Mouse (Mus musculus) liver, embryonic 14.5 days (tissue): ENCODE measurements around the gene Eno2. TPM values are rescaled to one million over a fixed set of nuclear protein-coding genes. Genes with fewer than 3 reads are reported as not detected.
A peak's percentile ranks its signal among the peaks of the same experiment; 100 is the strongest.
"Not testable (repeated sequence)": the region's sequence is repeated elsewhere in the genome, so short reads cannot be mapped to it uniquely, and the experiment has no call there.

Experiments
- ATAC-seq: fragments of 200-750 bp; cut with Nextera tagmentation; 2 replicates; pipeline ENCODE4 v1.8.0; 2017; ENCODE audit warnings: moderate number of reproducible peaks, mild to moderate bottlenecking, moderate library complexity; ENCODE audit not compliant: insufficient read depth
- DNase-seq, 3 experiments: peaks; one replicate each; pipeline ENCODE4 v3.0.0-alpha.2; 2012 to 2013; ENCODE audit warnings: low read depth in 3 of 3, low spot score in 3 of 3
- H3K27ac ChIP-seq: fragments of 300-500 bp; sonication (generic); 2 replicates; pipeline ENCODE4 v1.5.1; 2014; ENCODE audit warnings: moderate library complexity, mild to moderate bottlenecking, control low read depth, inconsistent platforms
- H3K27me3 ChIP-seq: fragments of 300-500 bp; sonication (generic); 2 replicates; pipeline ENCODE4 v1.6.1; 2014; ENCODE audit warnings: mild to moderate bottlenecking, low read length, moderate library complexity; ENCODE audit not compliant: control insufficient read depth, insufficient read depth
- H3K36me3 ChIP-seq: fragments of 300-500 bp; sonication (generic); replicated peaks from 2 replicates; pipeline ENCODE4 v1.6.1; 2014; ENCODE audit warnings: low read depth; ENCODE audit not compliant: control insufficient read depth, insufficient read depth
- H3K4me1 ChIP-seq, 2 experiments: fragments of 200-500 bp in 1 of 2; fragments of 300-500 bp in 1 of 2; sonication (generic) in 1 of 2; replicated peaks; 2 replicates each; pipeline ENCODE4 v1.6.1; 2012 to 2014; ENCODE audit warnings: antibody characterized with exemption in 1 of 2, inconsistent platforms in 1 of 2, low read length in 1 of 2; ENCODE audit not compliant: control insufficient read depth in 2 of 2, insufficient read depth in 2 of 2
- H3K4me2 ChIP-seq: fragments of 300-500 bp; sonication (generic); 2 replicates; pipeline ENCODE4 v1.6.1; 2014; ENCODE audit warnings: low read depth, mild to moderate bottlenecking, control low read depth, moderate library complexity
- H3K4me3 ChIP-seq, 2 experiments: fragments of 200-500 bp in 1 of 2; fragments of 300-500 bp in 1 of 2; sonication (generic) in 1 of 2; 2 replicates each; pipeline ENCODE4 v1.5.1; 2012 to 2014; ENCODE audit warnings: low read depth in 2 of 2, low read length in 2 of 2, mild to moderate bottlenecking in 2 of 2, control low read depth in 1 of 2, inconsistent platforms in 1 of 2, moderate library complexity in 1 of 2; ENCODE audit not compliant: insufficient read depth in 1 of 2
- H3K9ac ChIP-seq: fragments of 300-500 bp; sonication (generic); replicated peaks from 2 replicates; pipeline ENCODE4 v1.6.1; 2014; ENCODE audit warnings: mild to moderate bottlenecking, control low read depth, moderate library complexity
- H3K9me3 ChIP-seq: fragments of 300-500 bp; sonication (generic); 2 replicates; pipeline ENCODE4 v1.6.1; 2016; ENCODE audit warnings: low read length, mixed read lengths; ENCODE audit not compliant: control insufficient read depth
- CTCF ChIP-seq: IDR thresholded peaks from 2 replicates; pipeline ENCODE4 v1.5.1; 2016; ENCODE audit warnings: antibody characterized with exemption, low read depth, control low read depth
- EP300 ChIP-seq: IDR thresholded peaks from 2 replicates; pipeline ENCODE4 v1.6.1; 2016; ENCODE audit warnings: antibody characterized with exemption, low read depth
- WGBS: fragments of 180-500 bp; shearing (Covaris S2); extraction: QIAGEN DNeasy Blood & Tissue Kit; methylation state at CpG from one replicate; pipeline ENCODE4 v1.1.7; 2014; ENCODE audit not compliant: insufficient replicate concordance; 5-methylcytosine and 5-hydroxymethylcytosine counted together
- polyA plus RNA-seq, 2 experiments: library from polyadenylated mRNA; depleted of rRNA in 1 of 2; stranded (reverse) in 1 of 2; unstranded in 1 of 2; fragments of >200 nt; fragmentation: Nextera tagmentation in 1 of 2; extraction: Ambion mirVana in 1 of 2; gene quantifications; 2 replicates each; pipeline versions ENCODE4 v1.2.1 to v1.2.3; 2012 to 2014

Eno2 gene
- polyA plus RNA-seq, 2 experiments = 0.50 TPM; not detected in 1

DNA sequence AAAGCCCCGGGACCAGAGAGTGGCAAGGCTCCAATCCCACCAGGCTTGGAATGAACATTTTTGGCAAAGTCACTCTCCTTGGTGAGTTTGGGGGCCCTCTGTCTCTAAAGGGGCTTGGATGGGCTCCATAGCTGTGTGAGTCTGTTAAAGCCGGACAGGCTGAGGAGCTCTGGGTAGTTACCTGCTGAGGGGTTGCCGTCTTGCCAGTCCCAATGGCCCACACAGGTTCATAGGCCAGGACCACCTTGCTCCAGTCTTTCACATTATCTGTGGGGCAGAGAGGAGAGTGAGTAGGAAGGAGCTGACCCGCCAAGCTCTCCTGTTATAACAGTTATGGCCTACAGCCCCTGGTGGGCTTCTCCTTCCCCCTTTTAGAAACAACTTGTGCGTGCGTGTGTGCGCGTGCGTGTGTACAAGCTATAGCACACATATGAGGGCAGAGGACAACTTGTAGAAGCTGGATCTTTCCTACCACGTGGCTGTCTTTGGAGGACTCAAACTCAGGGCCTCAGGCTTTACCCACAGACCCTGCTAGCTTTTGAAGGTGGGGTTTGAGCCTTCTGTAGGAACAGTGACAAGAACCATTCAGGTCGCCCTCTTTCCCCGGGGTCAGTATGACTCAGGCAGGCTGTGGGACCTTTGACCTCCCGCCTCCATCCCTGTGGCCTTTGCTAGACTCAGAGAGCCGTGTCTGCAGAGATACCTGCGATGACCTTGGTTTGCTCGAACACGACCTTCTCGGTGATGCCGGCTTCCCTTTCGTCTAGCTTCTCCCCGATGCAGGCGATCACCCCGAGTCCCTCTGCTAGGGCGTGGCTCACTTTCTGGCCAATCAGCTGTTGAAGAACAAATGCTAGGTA lies 42.5 kb upstream of the Eno2 start:
- Histone ChIP-seq H3K36me3 (peaks cover 23% of the 10 kb centered on the region), H3K27me3 (no peaks in the 10 kb centered on the region), H3K4me2 (peak overlapping the region; percentile 88), H3K9me3 (no peaks in the 10 kb centered on the region), H3K27ac (peak overlapping the region; percentile 22), H3K4me1 (peaks cover 17 to 29% of the 10 kb centered on the region in 2 experiments), H3K9ac (peak overlapping the region; percentile 90), H3K4me3 (peak overlapping the region; percentile 89 to 94)
- DNase-seq = no peak
- WGBS = 74% methylated on average over 24 of the region's 24 CpGs
- no peak for TF ChIP-seq CTCF
- no peak for TF ChIP-seq EP300
- ATAC-seq = no peak

DNA sequence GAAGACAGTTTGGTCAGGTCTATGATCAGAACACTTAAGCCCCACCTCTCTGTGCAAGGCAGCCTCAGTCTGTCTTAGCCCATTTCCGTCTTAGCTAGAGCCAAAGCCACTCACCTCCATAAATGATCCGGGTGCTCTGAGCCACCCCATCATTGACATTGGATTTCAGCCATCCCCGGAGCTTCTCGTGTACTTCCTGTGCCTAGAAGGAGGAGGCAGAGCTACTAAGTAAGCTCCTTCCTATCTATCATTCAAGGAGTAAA lies 41.9 kb upstream of the Eno2 start:
- ATAC-seq = no peak
- no peak for TF ChIP-seq CTCF
- 85% methylated on average over 4 of the region's 4 CpGs for WGBS
- Histone ChIP-seq H3K27me3 (no peaks in the 10 kb centered on the region), H3K27ac (no peak overlapping the region), H3K4me3 (no peak overlapping the region), H3K9me3 (no peaks in the 10 kb centered on the region), H3K36me3 (peaks cover 22% of the 10 kb centered on the region), H3K4me1 (peaks cover 20 to 32% of the 10 kb centered on the region in 2 experiments), H3K4me2 (no peak overlapping the region), H3K9ac (no peak overlapping the region)
- DNase-seq = no peak

DNA sequence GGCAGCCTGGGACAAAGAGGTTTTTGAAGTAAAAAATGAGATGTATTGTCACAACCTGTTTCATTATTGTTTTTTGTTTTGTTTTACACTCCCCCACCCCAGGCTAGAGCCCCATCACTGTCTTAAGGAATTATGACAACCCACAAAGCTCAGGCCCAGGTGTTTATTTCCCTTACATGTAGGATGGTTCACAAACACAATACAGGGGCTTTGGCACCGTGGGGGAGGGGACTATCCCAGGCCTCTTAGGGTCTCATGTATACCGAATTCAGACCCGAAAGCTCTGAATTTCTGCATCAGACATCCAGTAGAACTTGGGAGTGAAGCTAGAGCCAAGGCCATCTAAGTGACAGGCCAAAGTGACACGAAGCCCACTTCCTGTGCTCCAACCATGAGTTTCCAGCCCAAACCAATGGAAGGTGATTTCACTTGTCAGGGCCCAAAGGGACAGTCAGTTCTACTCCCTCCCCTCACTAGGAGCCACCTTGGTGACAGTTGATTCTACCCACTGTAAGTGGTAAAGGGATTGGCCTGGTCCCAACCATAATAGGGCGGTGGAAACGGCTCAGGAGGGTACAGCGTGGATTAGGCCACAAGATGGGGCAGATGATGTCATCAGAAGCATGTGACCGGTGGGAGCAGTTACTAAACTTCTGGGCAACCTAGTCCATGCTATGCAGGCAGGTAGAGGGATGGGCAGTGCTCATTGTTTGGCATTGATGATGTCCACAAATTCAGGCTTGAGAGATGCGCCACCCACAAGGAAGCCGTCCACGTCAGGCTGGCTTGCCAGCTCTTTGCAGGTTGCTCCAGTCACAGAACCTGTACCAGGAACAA lies 41.3 kb upstream of the Eno2 start:
- DNase-seq, H3K27ac ChIP-seq: not testable (repeated sequence)
- peaks cover 25 to 38% of the 10 kb centered on the region in 2 experiments for H3K4me1 ChIP-seq

DNA sequence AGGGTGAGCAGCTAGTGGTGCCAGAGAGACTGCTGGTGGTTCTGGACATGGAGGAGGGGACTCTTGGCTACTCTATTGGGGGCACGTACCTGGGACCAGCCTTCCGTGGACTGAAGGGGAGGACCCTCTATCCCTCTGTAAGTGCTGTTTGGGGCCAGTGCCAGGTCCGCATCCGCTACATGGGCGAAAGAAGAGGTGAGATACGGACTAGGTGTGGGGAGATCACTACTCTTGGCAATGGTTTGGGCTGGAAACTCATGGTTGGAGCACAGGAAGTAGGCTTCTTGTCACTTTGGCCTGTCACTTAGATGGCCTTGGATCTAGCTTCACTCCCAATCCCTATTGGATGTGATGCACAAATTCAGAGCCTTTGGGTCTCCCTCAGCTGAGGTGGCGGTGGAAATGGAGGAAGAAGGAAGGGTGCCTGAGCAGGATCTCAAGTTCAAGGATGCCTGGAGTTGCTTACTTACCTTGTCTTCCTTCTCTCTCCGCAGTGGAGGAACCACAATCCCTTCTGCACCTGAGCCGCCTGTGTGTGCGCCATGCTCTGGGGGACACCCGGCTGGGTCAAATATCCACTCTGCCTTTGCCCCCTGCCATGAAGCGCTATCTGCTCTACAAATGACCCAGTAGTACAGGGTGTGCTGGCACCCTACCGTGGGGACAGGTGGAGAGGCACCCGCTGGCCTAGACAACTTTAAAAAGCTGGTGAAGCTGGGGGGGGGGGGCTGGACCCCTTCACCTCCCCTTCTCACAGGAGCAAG lies 40.5 kb upstream of the Eno2 start:
- H3K4me2 ChIP-seq = peak overlapping the region; percentile 87
- peak overlapping the region; percentile 77 for H3K9ac ChIP-seq
- peaks cover 31 to 41% of the 10 kb centered on the region in 2 experiments for H3K4me1 ChIP-seq
- 42% methylated on average over 14 of the region's 14 CpGs for WGBS
- H3K27me3 ChIP-seq = no peaks in the 10 kb centered on the region
- DNase-seq = no peak
- no peak for ATAC-seq
- H3K4me3 ChIP-seq = peak overlapping the region; percentile 75 to 79
- H3K36me3 ChIP-seq = peaks cover 22% of the 10 kb centered on the region
- no peaks in the 10 kb centered on the region for H3K9me3 ChIP-seq
- peak overlapping the region; percentile 86 for H3K27ac ChIP-seq
- TF ChIP-seq CTCF (no peak), EP300 (no peak)

More for the DNA sequence above, 41.3 kb upstream of the Eno2 start:
- ATAC-seq, H3K4me3 ChIP-seq, H3K9ac ChIP-seq, H3K27me3 ChIP-seq, H3K9me3 ChIP-seq: not testable (repeated sequence)
- peak overlapping the region; percentile 87; the same call in 1 of the 2 replicates for H3K4me2 ChIP-seq
- WGBS = 78% methylated on average over 11 of the region's 11 CpGs
- peaks cover 22% of the 10 kb centered on the region for H3K36me3 ChIP-seq
